Comparison of ENCODE assay signal across 13 mouse cellular contexts in the genomic region with DNA sequence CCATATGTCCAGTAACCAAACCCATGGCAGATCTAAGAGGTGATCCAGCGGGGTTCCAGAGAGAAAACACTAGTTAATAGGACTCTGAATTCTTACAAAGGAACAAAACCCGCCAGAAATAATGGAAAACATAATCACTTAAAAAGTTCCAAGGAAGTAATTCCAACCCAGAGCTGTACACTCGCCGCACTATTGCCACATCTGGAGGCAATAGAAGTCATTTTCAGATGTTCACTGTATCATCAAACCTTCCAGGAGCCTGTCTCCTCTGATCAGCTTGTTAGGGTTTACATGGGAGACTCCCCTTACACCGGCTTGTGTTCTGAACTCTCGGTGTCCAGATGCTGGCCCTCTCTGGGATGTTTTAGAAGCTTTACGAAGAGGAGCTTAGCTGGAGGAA.
"Had no signal": no experiment of that assay in that cellular context is flagged by ENCODE, and none has a peak within 500 bp of the region (broad histone marks: within the 10 kb centered on the region; RNA-seq: fewer than 3 reads in every experiment).

No protein-coding gene starts in this region.

- H3K4me2 ChIP-seq: limb, embryonic 12.5 days; liver, embryonic 11.5 days; liver, embryonic 15.5 days; neural tube, embryonic 15.5 days had no signal

- H3K36me3 ChIP-seq: limb, embryonic 12.5 days; liver, embryonic 15.5 days; neural tube, embryonic 15.5 days had no signal

- H3K9me3 ChIP-seq: limb, embryonic 12.5 days; liver, embryonic 15.5 days; neural tube, embryonic 15.5 days had no signal

- H3K27me3 ChIP-seq: limb, embryonic 12.5 days; liver, embryonic 15.5 days; neural tube, embryonic 15.5 days had no signal

- H3K4me3 ChIP-seq: left cerebral cortex, adult 2 months; limb, embryonic 12.5 days; liver, embryonic 15.5 days; myocyte; neural tube, embryonic 15.5 days had no signal

- H3K9ac ChIP-seq: limb, embryonic 12.5 days; liver, embryonic 15.5 days; neural tube, embryonic 15.5 days had no signal

- DNase-seq: kidney, postnatal 14 days; lung, adult 2 months; lung, postnatal 36 days; midbrain, embryonic 14.5 days; thymus, postnatal 4 days had no signal

- H3K27ac ChIP-seq: liver, embryonic 15.5 days; neural tube, embryonic 15.5 days; stomach, postnatal 0 days had no signal

- ATAC-seq: lung, postnatal 0 days had no signal

- H3K4me1 ChIP-seq: limb, embryonic 12.5 days; liver, embryonic 15.5 days had no signal
